Mouse (Mus musculus) thymus, postnatal 4 days (tissue): ENCODE results near the gene 9630041A04Rik.

ENCODE experiments used
- DNase-seq: peaks from one replicate; pipeline ENCODE4 v3.0.0; 2021

9630041A04Rik gene

GRCm38 (mm10) chr9:101861596-101862471 is at the start of gene 9630041A04Rik:
9630041A04Rik (plus strand) TSS chr9:101861841.
- no peak for DNase-seq

- DNase-seq: no peak
Observed at GRCm38 (mm10) chr9:101823896-101824295, 37.7 kb upstream of the 9630041A04Rik start.

GRCm38 (mm10) chr9:101825626-101826025 is 36.0 kb upstream of the 9630041A04Rik start:
- DNase-seq: no peak

- DNase-seq: no peak
Observed at GRCm38 (mm10) chr9:101833619-101834018, 28.0 kb upstream of the 9630041A04Rik start.

GRCm38 (mm10) chr9:101841101-101841500 is 20.5 kb upstream of the 9630041A04Rik start:
- DNase-seq: no peak

GRCm38 (mm10) chr9:101843893-101844292 is 17.7 kb upstream of the 9630041A04Rik start:
- no peak for DNase-seq

- DNase-seq: no peak
Observed at GRCm38 (mm10) chr9:101845691-101846090, 15.9 kb upstream of the 9630041A04Rik start.

- no peak for DNase-seq
Observed at GRCm38 (mm10) chr9:101862481-101863065, 932 bp downstream of the 9630041A04Rik start.

GRCm38 (mm10) chr9:101863130-101863529 is 1.5 kb downstream of the 9630041A04Rik start:
- DNase-seq: no peak

GRCm38 (mm10) chr9:101868593-101868992 is 7.0 kb downstream of the 9630041A04Rik start:
- DNase-seq: no peak

GRCm38 (mm10) chr9:101870034-101870433 is 8.4 kb downstream of the 9630041A04Rik start:
- DNase-seq: no peak

GRCm38 (mm10) chr9:101875306-101875705 is 13.7 kb downstream of the 9630041A04Rik start:
- no peak for DNase-seq

- no peak for DNase-seq
Observed at GRCm38 (mm10) chr9:101877109-101877987, 15.7 kb downstream of the 9630041A04Rik start.

- DNase-seq: no peak
Observed at GRCm38 (mm10) chr9:101883295-101883694, 21.7 kb downstream of the 9630041A04Rik start.

- DNase-seq: no peak
Observed at GRCm38 (mm10) chr9:101897851-101898250, 36.2 kb downstream of the 9630041A04Rik start.

- DNase-seq: no peak
Observed at GRCm38 (mm10) chr9:101903406-101903805, 41.8 kb downstream of the 9630041A04Rik start.

GRCm38 (mm10) chr9:101907747-101908255 is 46.2 kb downstream of the 9630041A04Rik start:
- DNase-seq: no peak

- no peak for DNase-seq
Observed at GRCm38 (mm10) chr9:101908849-101909248, 47.2 kb downstream of the 9630041A04Rik start.

- no peak for DNase-seq
Observed at GRCm38 (mm10) chr9:101909491-101909890, 47.9 kb downstream of the 9630041A04Rik start.

GRCm38 (mm10) chr9:101911176-101911866 is 49.7 kb downstream of the 9630041A04Rik start:
- no peak for DNase-seq

- DNase-seq: no peak
Observed at GRCm38 (mm10) chr9:101915082-101915481, 53.4 kb downstream of the 9630041A04Rik start.

- DNase-seq: no peak
Observed at GRCm38 (mm10) chr9:101918771-101919170, 57.1 kb downstream of the 9630041A04Rik start.
